Mouse (Mus musculus): ENCODE data around the gene Exph5.

The Exph5 gene

DNA sequence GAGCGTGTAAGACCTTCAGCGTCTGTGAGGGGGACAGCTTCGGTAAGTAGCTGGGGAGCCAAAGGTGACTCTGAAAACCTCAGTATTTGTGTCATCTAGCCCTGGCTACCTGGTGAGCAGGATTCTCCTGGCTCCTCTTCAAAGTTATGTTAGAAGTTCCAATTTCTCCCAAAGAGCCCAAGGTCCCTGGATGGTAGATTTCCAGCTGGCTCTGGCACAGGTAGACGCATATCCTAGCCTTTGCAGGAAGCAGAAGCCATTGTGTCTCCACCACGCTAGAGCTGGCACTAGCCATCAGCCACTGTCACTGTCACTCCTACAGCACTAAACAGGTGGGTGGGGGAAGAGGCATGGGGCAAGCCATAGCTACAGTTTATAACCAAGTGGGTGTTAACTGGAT, 51.7 kb downstream of the Exph5 start:
- no peak for DNase-seq (ENCODE audit: inconsistent age in 2 of 2, low spot score in 1 of 2)

- no peak for DNase-seq (ENCODE audit: inconsistent age in 2 of 2, low spot score in 1 of 2)
Measured at GRCm38 (mm10) chr9:53356219-53357155, 55.0 kb downstream of the Exph5 start.

GRCm38 (mm10) chr9:53371339-53371738, 69.9 kb downstream of the Exph5 start:
- DNase-seq (ENCODE audit: inconsistent age in 2 of 2, low spot score in 1 of 2), result no peak

DNA sequence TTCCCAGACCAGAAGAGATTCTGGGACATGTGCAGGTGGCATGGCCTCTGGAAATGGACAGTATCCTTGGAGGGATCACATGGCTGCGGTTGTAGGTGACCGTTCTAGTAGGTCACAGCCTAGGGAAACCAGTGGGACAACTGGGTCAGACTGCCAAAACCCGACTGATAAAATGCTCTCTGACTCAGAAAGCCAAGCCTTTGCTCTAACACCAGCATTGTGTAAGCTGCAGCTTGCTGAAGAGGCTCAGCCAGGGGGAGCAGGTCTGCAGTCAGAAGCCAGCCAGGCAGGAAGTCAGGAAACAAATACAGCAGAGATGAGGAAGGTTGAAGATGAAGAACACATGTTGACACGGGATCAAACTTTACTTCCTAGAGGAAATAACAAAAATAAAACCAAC, 74.4 kb downstream of the Exph5 start:
- DNase-seq (ENCODE audit: inconsistent age in 2 of 2, low spot score in 1 of 2), result peak; percentile 35 to 74

GRCm38 (mm10) chr9:53376820-53377219, 75.3 kb downstream of the Exph5 start:
- peak in 1 of 2 experiments; percentile 40 for DNase-seq (ENCODE audit: inconsistent age in 2 of 2, low spot score in 1 of 2)

DNA sequence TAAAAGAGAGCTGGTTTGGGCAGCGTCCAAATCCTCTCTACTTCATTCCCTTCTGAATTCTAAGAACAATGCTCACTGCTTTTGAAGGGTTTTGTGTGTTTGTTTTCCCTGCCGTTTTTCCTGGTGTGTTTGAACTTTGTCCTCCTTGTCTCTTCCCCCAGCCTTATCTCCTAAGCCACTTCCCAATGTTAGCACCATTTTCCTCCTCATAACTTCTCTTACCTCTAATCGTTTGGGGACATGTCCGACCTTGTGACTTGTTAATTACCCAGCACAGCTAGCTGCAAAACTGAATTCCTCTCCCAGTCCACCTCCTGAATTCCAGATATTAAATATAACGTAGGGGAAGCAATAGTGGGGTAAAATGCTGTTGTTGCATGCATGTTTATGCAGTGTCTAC, 76.1 kb downstream of the Exph5 start:
- no peak for DNase-seq (ENCODE audit: inconsistent age in 2 of 2, low spot score in 1 of 2)

DNA sequence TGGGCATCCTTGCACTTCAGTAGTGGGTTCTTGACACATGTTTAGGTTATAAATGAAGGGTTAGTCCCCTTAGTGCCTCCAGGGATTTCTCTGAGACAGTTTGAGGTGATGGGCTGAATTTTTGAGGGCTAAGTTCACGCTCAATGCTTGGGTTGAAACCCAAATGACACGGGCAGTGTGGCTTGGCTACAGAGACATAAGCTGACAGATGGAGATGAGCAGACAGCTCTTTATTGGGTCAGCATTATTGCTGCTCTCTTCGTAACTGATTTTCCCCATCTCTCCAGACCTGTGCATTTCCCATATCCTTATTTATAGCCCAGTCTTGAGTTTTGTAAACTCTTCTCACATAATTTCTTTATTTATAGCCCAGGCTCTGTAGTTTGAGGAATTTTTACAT, 76.7 kb downstream of the Exph5 start:
- DNase-seq (ENCODE audit: inconsistent age in 2 of 2, low spot score in 1 of 2), result no peak

DNA sequence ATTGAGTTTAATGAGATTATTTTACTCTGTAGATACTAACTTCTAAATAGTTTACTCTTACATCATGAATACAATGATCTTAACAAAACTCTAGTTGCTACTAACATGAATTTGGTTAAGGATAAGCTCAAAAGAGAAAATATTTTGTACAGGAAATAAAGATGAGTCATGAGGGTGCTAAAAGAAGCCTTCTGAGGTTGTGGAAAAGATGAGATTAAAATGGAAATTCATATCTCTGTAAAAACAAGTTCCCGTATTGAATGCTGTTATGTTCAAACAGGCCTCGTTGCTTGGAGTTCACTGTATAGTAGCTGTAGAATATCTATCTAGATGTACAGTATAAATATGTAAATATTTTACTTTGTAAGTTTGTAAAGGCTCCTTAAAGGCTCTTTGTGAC, 79.1 kb downstream of the Exph5 start:
- no peak for DNase-seq (ENCODE audit: inconsistent age in 2 of 2, low spot score in 1 of 2)

GRCm38 (mm10) chr9:53381113-53381615, 79.7 kb downstream of the Exph5 start:
- no peak for DNase-seq (ENCODE audit: inconsistent age in 2 of 2, low spot score in 1 of 2)

- DNase-seq (ENCODE audit: inconsistent age in 2 of 2, low spot score in 1 of 2), result peak; percentile 82 to 95
Measured at GRCm38 (mm10) chr9:53383951-53384866, 82.7 kb downstream of the Exph5 start, which contains the start of gene Kdelc2. Gene Kdelc2, plus strand, starts transcription at chr9:53384025.

GRCm38 (mm10) chr9:53384873-53385272, 83.4 kb downstream of the Exph5 start:
- DNase-seq (ENCODE audit: inconsistent age in 2 of 2, low spot score in 1 of 2), result no peak

- peak in 1 of 2 experiments; percentile 68 for DNase-seq (ENCODE audit: inconsistent age in 2 of 2, low spot score in 1 of 2)
Measured at GRCm38 (mm10) chr9:53387431-53387830, 86.0 kb downstream of the Exph5 start.

DNA sequence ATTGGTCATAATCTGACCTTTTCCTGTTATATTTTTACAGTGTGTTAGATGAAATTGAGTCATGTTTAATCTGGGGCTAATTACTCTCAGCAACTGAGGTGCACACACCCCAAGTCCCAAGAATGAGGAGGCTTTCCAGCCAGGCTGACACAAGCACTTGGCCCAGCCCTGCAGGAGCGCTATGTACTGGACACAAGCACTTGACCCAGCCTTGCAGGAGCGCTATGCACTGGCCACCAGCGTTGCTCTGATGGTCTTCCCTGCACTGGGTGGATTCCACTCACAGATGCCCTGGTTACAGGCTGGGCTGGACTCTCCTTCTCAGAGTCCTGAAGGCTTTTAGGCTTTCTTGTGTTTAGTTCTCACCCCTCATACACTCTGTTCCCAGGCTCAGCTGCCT, 87.6 kb downstream of the Exph5 start:
- no peak for DNase-seq (ENCODE audit: inconsistent age in 2 of 2, low spot score in 1 of 2)

- no peak for DNase-seq (ENCODE audit: inconsistent age in 2 of 2, low spot score in 1 of 2)
Measured at GRCm38 (mm10) chr9:53390136-53390535, 88.7 kb downstream of the Exph5 start.

GRCm38 (mm10) chr9:53397685-53398387, 96.4 kb downstream of the Exph5 start:
- DNase-seq (ENCODE audit: inconsistent age in 2 of 2, low spot score in 1 of 2), result no peak

- DNase-seq (ENCODE audit: inconsistent age in 2 of 2, low spot score in 1 of 2), result peak; percentile 46 to 85
Measured at GRCm38 (mm10) chr9:53398388-53398700, 96.9 kb downstream of the Exph5 start.

DNA sequence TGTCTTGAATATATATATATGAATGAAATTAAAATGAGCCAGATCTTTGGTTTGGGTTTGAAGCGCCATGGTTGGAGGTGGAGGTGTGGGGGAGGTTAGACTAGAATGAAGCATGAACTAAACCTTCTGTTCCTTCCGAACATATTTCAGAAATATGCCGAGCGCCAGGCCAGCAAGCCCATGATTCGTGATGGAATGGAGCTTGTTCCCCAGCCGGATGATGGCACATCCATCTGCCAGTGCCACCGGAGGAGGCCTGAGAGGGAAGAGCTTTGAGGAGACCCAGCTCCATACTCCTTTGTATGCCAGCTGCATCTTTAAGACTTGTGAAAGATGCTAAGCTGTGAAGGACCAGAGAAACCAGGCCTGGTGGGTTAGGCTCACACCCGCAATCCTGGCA, 98.1 kb downstream of the Exph5 start:
- peak in 1 of 2 experiments; percentile 19 for DNase-seq (ENCODE audit: inconsistent age in 2 of 2, low spot score in 1 of 2)

- DNase-seq (ENCODE audit: inconsistent age in 2 of 2, low spot score in 1 of 2), result no peak
Measured at GRCm38 (mm10) chr9:53400696-53401095, 99.2 kb downstream of the Exph5 start.

DNA sequence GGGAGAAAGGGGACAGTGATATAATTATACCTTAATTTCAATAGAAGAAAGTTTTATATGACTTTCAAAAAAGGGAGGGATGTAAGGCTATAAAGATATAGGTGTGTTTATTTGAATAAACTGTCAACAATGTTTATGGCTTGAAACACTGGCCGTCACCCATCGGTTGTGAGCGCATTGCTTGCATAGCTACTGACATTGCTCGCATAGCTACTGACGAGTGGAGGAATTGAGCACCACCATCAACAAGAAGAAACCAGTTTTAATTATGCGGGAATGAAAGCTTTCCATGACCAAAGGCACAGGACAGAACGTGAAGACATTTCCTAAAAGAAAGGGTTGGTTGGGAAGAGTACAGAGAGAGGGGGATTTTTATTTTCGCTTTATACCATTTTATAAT, 99.7 kb downstream of the Exph5 start:
- no peak for DNase-seq (ENCODE audit: inconsistent age in 2 of 2, low spot score in 1 of 2)

- DNase-seq (ENCODE audit: inconsistent age in 2 of 2, low spot score in 1 of 2), result peak; percentile 66 to 88
Measured at GRCm38 (mm10) chr9:53402291-53402711, 100.8 kb downstream of the Exph5 start, which contains the start of gene 4930550C14Rik. Gene 4930550C14Rik, plus strand, starts transcription at chr9:53402325.

DNA sequence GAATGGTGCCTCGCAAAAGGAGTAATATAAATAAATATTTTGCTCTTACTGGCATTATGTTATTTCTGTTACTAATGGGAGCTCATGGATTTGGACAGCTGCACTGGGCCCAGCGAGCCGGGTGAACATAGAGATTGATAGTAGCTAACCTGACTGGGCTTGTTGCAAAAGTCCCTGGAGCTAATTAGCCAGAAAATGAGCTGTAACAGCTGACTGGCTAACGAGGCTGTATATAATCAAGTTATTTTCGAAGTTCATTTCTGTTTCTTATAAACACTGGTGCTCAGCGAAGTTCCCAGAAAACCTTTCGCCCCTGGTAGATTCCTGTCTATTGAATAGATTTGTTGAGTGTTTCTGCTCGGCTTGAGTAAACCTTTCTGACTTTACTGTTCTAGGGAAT, 101.5 kb downstream of the Exph5 start:
- DNase-seq (ENCODE audit: inconsistent age in 2 of 2, low spot score in 1 of 2), result no peak

Measured in adrenal gland, adult (tissue).